Mouse (Mus musculus): ENCODE data around the gene Lmbr1l.

- TF ChIP-seq POLR2A (IDR thresholded peaks at IDR 0.05; ENCODE audit: insufficient read depth, low read depth, low read length): no peak
- no peak for TF ChIP-seq CTCF (IDR thresholded peaks at IDR 0.05; ENCODE audit: insufficient read depth, low read depth, low read length)
These were observed 58.5 kb downstream of the Lmbr1l start for GRCm38 (mm10) chr15:98859319-98860043.
